Mouse (Mus musculus): Measurements from ENCODE around the gene Stk39. TPM values are rescaled to one million over a fixed set of nuclear protein-coding genes. Genes with fewer than 3 reads are reported as not detected.

The Stk39 gene
- total and polyA plus RNA-seq, 2 experiments from 2014 or later: 23.0 to 25.5 TPM

DNA sequence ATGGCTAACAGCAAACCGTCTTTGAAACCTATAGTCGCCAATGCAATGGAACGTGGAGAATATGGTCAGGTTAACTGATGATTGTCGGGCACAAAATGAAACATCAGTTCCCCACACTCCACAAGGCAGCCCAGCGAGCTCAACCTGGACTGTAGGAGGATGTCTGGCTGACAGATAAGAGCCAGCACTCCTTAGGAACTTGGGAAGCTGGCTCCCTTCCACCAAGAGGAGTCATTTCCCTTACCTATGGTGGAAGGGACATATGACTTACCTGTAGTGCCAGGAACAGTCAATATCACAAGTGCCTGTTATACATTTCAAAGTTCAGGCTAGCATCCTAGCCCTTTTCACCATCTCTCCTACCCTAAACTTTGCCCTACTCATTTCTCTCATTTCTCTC is 14.0 kb downstream of the Stk39 start:
- no peak for ATAC-seq
- Histone ChIP-seq H3K4me2 (ENCODE audit: low read depth) (no peak overlapping the region), H3K9ac (no peak overlapping the region), H3K27me3 (ENCODE audit: insufficient read depth, low read length) (no peaks in the 10 kb centered on the region), H3K4me3 (ENCODE audit: low read depth, low read length) (no peak overlapping the region), H3K27ac (ENCODE audit: low read depth, low read length) (no peak overlapping the region), H3K36me3 (ENCODE audit: insufficient read depth) (no peaks in the 10 kb centered on the region), H3K9me3 (ENCODE audit: low read length) (no peaks in the 10 kb centered on the region), H3K4me1 (ENCODE audit: insufficient read depth) (no peaks in the 10 kb centered on the region)
- TF ChIP-seq CTCF (IDR thresholded peaks at IDR 0.05; ENCODE audit: low read depth): no peak
- no peak for DNase-seq
- WGBS: 89% methylated on average over 5 of the region's 5 CpGs

DNA sequence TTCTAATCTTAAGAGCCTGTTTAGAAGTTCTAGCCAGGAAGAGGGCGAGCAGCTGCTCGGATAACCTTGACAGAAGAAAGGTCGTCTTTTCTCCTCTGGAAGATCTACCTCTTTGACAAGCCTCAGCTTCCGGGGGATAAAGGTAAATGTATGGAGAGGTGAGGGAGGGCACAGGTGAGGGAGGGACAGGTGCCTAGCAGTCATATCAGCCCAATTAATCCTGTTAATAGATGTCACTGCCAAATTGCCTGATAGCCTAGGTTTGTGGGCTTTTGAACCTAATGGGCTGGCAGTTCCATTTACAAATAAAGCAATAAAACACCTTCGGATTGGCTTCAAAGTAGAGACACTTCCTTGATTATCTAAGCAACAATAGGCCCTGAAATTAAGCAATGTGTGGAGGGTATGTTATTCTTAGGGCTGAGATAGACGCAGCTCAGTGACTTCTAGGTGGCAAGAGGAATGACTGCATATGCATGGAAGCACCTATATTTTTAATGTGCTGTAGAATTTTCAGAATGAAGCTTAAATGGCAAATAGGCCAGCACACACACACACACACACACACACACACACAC is 14.5 kb downstream of the Stk39 start:
- no peak for TF ChIP-seq CTCF (IDR thresholded peaks at IDR 0.05; ENCODE audit: low read depth)
- Histone ChIP-seq H3K36me3 (ENCODE audit: insufficient read depth) (no peaks in the 10 kb centered on the region), H3K4me2 (ENCODE audit: low read depth) (no peak overlapping the region), H3K4me1 (ENCODE audit: insufficient read depth) (no peaks in the 10 kb centered on the region), H3K27ac (ENCODE audit: low read depth, low read length) (no peak overlapping the region), H3K9ac (no peak overlapping the region), H3K9me3 (ENCODE audit: low read length) (no peaks in the 10 kb centered on the region), H3K4me3 (ENCODE audit: low read depth, low read length) (no peak overlapping the region), H3K27me3 (ENCODE audit: insufficient read depth, low read length) (no peaks in the 10 kb centered on the region)
- 83% methylated on average over 6 of the region's 6 CpGs for WGBS
- ATAC-seq: no peak
- no peak for DNase-seq

- Histone ChIP-seq H3K4me2 (ENCODE audit: low read depth) (no peak overlapping the region), H3K9ac (no peak overlapping the region), H3K4me1 (ENCODE audit: insufficient read depth) (no peaks in the 10 kb centered on the region), H3K27me3 (ENCODE audit: insufficient read depth, low read length) (no peaks in the 10 kb centered on the region), H3K9me3 (ENCODE audit: low read length) (no peaks in the 10 kb centered on the region), H3K36me3 (ENCODE audit: insufficient read depth) (no peaks in the 10 kb centered on the region), H3K4me3 (ENCODE audit: low read depth, low read length) (no peak overlapping the region), H3K27ac (ENCODE audit: low read depth, low read length) (no peak overlapping the region)
- no peak for TF ChIP-seq CTCF (IDR thresholded peaks at IDR 0.05; ENCODE audit: low read depth)
- ATAC-seq: no peak
- no peak for DNase-seq
- 88% methylated on average over 6 of the region's 6 CpGs for WGBS
Measured at GRCm38 (mm10) chr2:68456899-68457298, 15.2 kb downstream of the Stk39 start.

GRCm38 (mm10) chr2:68452379-68452778 is 19.7 kb downstream of the Stk39 start:
- Histone ChIP-seq H3K4me3 (ENCODE audit: low read depth, low read length) (no peak overlapping the region), H3K4me2 (ENCODE audit: low read depth) (no peak overlapping the region), H3K36me3 (ENCODE audit: insufficient read depth) (no peaks in the 10 kb centered on the region), H3K9ac (no peak overlapping the region), H3K9me3 (ENCODE audit: low read length) (no peaks in the 10 kb centered on the region), H3K27ac (ENCODE audit: low read depth, low read length) (no peak overlapping the region), H3K4me1 (ENCODE audit: insufficient read depth) (no peaks in the 10 kb centered on the region), H3K27me3 (ENCODE audit: insufficient read depth, low read length) (no peaks in the 10 kb centered on the region)
- ATAC-seq (no peak), DNase-seq (no peak)
- WGBS: 85% methylated on average over 4 of the region's 4 CpGs
- TF ChIP-seq CTCF (IDR thresholded peaks at IDR 0.05; ENCODE audit: low read depth): no peak

DNA sequence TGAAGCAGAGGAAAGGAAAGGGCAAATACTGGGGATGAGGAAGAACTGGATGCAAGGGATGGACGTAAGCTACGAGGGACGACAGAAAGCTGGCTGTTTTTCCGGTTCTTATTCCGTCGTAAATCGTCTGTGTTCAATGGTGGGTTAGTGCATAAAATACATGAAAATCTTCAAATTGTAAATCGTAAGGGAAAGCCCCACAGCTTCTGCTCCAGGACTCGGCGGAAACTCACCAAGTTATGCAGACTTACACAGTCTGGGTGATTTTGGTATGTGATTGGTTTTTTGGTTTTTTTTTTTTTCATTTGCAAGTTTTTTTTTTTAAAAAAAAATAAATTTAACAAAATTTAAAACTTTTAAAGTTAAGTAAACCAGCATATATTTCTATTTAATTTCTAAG is 24.0 kb downstream of the Stk39 start:
- no peak for DNase-seq
- Histone ChIP-seq H3K27ac (ENCODE audit: low read depth, low read length) (no peak overlapping the region), H3K4me2 (ENCODE audit: low read depth) (no peak overlapping the region), H3K36me3 (ENCODE audit: insufficient read depth) (no peaks in the 10 kb centered on the region), H3K4me1 (ENCODE audit: insufficient read depth) (no peaks in the 10 kb centered on the region), H3K4me3 (ENCODE audit: low read depth, low read length) (no peak overlapping the region), H3K27me3 (ENCODE audit: insufficient read depth, low read length) (no peaks in the 10 kb centered on the region), H3K9me3 (ENCODE audit: low read length) (no peaks in the 10 kb centered on the region), H3K9ac (no peak overlapping the region)
- WGBS: 92% methylated on average over 10 of the region's 10 CpGs
- no peak for TF ChIP-seq CTCF (IDR thresholded peaks at IDR 0.05; ENCODE audit: low read depth)
- no peak for ATAC-seq

DNA sequence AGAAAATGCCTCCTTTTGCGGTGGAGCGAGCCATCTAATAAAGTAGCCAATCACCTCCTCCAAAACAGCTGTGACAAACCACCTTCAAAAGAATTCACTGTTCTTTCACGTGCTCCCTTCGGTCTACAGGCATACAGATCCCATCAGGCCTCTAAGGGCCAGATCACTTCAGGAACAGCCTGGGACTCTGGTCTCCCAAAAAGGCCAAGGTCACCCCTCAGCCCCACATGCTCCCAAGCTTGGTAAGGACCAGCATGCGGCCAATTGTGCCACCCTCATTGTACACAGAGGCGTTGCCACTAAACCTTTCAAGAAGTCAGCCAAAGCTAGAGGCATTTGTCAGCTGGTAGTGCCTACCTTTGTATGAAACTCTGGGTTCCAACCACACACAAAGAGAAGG is 28.9 kb downstream of the Stk39 start:
- no peak for TF ChIP-seq CTCF (IDR thresholded peaks at IDR 0.05; ENCODE audit: low read depth)

DNA sequence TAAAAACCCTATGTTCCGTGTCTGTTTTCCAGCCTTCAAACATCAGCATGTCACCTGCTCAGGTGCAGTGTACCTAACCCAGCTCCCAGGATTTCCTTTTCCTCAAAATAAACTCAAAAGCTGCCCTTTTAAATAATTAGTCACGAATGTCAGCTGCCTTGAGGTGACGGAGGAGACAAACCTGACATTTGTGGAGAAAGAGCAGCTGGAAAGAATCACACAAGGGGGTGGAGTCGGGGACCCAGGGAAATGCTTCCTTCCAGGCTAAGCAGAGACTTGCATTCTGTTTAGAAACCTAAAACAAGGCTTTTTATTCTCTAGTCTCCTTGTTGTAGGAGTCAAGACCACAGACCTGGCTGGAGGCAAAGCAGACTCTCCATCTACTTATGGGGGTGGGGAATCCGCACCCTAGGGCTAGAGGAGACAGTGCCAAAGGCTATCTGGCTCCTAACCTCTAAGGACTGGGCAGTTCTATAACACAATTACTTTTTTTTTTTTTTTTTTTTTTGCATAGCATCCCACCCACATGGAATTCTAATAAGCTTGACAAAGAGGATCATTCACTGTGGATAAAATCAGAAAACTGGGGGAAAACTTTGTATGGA is 29.9 kb downstream of the Stk39 start:
- no peaks in the 10 kb centered on the region for H3K9me3 ChIP-seq (ENCODE audit: low read length)
- H3K27ac ChIP-seq (ENCODE audit: low read depth, low read length): no peak overlapping the region
- WGBS: 54% methylated on average over 5 of the region's 5 CpGs
- H3K36me3 ChIP-seq (ENCODE audit: insufficient read depth): no peaks in the 10 kb centered on the region
- no peaks in the 10 kb centered on the region for H3K27me3 ChIP-seq (ENCODE audit: insufficient read depth, low read length)
- no peak overlapping the region for H3K4me3 ChIP-seq (ENCODE audit: low read depth, low read length)
- DNase-seq (no peak), ATAC-seq (no peak)
- H3K9ac ChIP-seq: no peak overlapping the region
- H3K4me2 ChIP-seq (ENCODE audit: low read depth): no peak overlapping the region
- 0 out of 2 replicates have a peak, but pooled peaks cover 3% of the 10 kb centered on the region for H3K4me1 ChIP-seq (ENCODE audit: insufficient read depth)
- no peak for TF ChIP-seq CTCF (IDR thresholded peaks at IDR 0.05; ENCODE audit: low read depth)

More for the DNA sequence above, 28.9 kb downstream of the Stk39 start:
- Histone ChIP-seq H3K36me3 (ENCODE audit: insufficient read depth) (no peaks in the 10 kb centered on the region), H3K9me3 (ENCODE audit: low read length) (no peaks in the 10 kb centered on the region), H3K4me2 (ENCODE audit: low read depth) (no peak overlapping the region), H3K9ac (no peak overlapping the region), H3K27ac (ENCODE audit: low read depth, low read length) (no peak overlapping the region), H3K4me3 (ENCODE audit: low read depth, low read length) (no peak overlapping the region), H3K27me3 (ENCODE audit: insufficient read depth, low read length) (no peaks in the 10 kb centered on the region), H3K4me1 (ENCODE audit: insufficient read depth) (0 out of 2 replicates have a peak, but pooled peaks cover 3% of the 10 kb centered on the region)
- WGBS: 65% methylated on average over 6 of the region's 6 CpGs
- ATAC-seq (no peak), DNase-seq (no peak)

All from forebrain, postnatal 0 days (tissue).